In the genomic region with DNA sequence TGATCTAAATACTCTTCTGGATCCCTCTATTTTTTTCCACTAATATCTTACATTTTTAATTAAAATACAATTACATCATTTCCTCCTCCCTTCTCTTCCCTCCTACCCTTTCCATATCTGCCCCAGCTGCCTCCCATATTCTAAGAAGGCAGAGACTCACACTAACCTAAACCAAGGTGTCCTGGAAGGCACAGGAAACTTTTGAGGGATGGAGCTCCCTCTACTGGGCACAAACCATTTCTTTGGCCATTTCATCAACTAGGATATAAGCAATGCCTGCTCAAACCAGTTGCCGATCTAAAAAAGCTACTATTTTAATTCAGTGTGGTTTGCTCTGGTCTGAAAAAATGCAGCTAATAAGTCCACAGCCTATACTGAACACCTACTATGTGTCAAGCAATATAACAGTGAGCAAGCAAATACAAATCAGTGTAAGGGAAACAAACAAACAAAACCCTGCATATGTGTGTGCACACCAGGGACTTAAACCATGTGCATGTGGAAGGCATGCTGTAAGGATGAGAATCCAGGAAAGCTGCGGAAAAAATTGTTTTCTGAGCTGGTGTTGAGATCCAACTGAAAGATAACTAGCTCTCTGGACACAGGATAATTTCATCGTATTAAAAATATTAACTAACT, we compare ENCODE assay signal across 9 mouse cellular contexts.
DNase-seq lines count a peak whose midpoint lies in the region; ATAC-seq lines count a peak whose summit lies in the region.
"Had no signal": no experiment of that assay in that cellular context is flagged by ENCODE, and none has a peak within 500 bp of the region (broad histone marks: within the 10 kb centered on the region; RNA-seq: fewer than 3 reads in every experiment).

No protein-coding gene starts in this region.

- no peaks in the 10 kb centered on the region for H3K27me3 ChIP-seq in hindbrain, embryonic 10.5 days (ENCODE audit: insufficient read depth, poor library complexity, severe bottlenecking)
- H3K27me3 ChIP-seq: embryonic facial prominence, embryonic 15.5 days had no signal

- H3K27ac ChIP-seq in hindbrain, embryonic 10.5 days: no peak overlapping the region
- H3K27ac ChIP-seq: embryonic facial prominence, embryonic 15.5 days had no signal

- DNase-seq in 416B (ENCODE audit: low read depth): peak; percentile 42
- DNase-seq in Muller cell, postnatal 12 days (ENCODE audit: inconsistent ontology term): peak; percentile 7
- peak; percentile 82 for DNase-seq in embryo, embryonic 10.5 days (ENCODE audit: low spot score)
- peak; percentile 49 for DNase-seq in hindbrain, embryonic 10.5 days (ENCODE audit: low spot score)
- peak; percentile 44 for DNase-seq in layer of hippocampus, adult 9-11 months
- DNase-seq in yolk sac, embryonic 10.5 days (ENCODE audit: low spot score): peak; percentile 15
- DNase-seq in ovary, postnatal 36 days (ENCODE audit: low spot score): no peak

- 50% methylated on average over 3 of the region's 3 CpGs for WGBS in hindbrain, embryonic 10.5 days

- H3K4me3 ChIP-seq in hindbrain, embryonic 10.5 days: no peak overlapping the region
- H3K4me3 ChIP-seq: embryonic facial prominence, embryonic 15.5 days had no signal

- H3K36me3 ChIP-seq in hindbrain, embryonic 10.5 days: no peaks in the 10 kb centered on the region
- H3K36me3 ChIP-seq: embryonic facial prominence, embryonic 15.5 days had no signal

- H3K4me1 ChIP-seq in hindbrain, embryonic 10.5 days (replicated peaks): no peaks in the 10 kb centered on the region
- H3K4me1 ChIP-seq: embryonic facial prominence, embryonic 15.5 days had no signal

- 0 out of 2 replicates have a peak, but pooled peaks have one; percentile 46 for ATAC-seq in megakaryocyte progenitor cell, adult 5-6 weeks (replicated peaks; ENCODE audit: poor library complexity)

- H3K9me3 ChIP-seq in hindbrain, embryonic 10.5 days: no peaks in the 10 kb centered on the region
- H3K9me3 ChIP-seq: embryonic facial prominence, embryonic 15.5 days had no signal
